Mouse (Mus musculus) left cerebral cortex, adult 2 months (tissue): ENCODE results near the gene Olfr504. TPM values are rescaled to one million over a fixed set of nuclear protein-coding genes. Genes with fewer than 3 reads are reported as not detected.
"Not testable (repeated sequence)": the region's sequence is repeated elsewhere in the genome, so short reads cannot be mapped to it uniquely, and the experiment has no call there.

ENCODE experiments used
- DNase-seq, 2 experiments: peaks; one replicate each; pipeline ENCODE4 v3.0.0; 2021 to 2022; ENCODE audit warnings: low spot score in 2 of 2, mixed read lengths in 1 of 2; ENCODE audit errors: extremely low spot score in 1 of 2
- H3K27ac ChIP-seq: fragments of 200-600 bp; 2 replicates; pipeline ENCODE4 v1.8.1; 2022
- H3K4me3 ChIP-seq: fragments of 200-600 bp; 2 replicates; pipeline ENCODE4 v1.8.1; 2022
- CTCF ChIP-seq: fragments of 200-600 bp; IDR thresholded peaks from 2 replicates; pipeline ENCODE4 v1.8.1; 2022; ENCODE audit warnings: antibody characterized with exemption, mild to moderate bottlenecking, moderate library complexity
- intact Hi-C: fragments of 180-260 bp; cut with DNase I; formaldehyde crosslinking; loops from one replicate; pipeline ENCODE4 v1.15.1; 2025
- long read RNA-seq, 2 experiments: library from polyadenylated mRNA; stranded (forward); transcript quantifications; one replicate each; pipeline ENCODE4 v2.0.0; 2021; ENCODE audit warnings: borderline mapping rate in 2 of 2
- total RNA-seq, 2 experiments: library from RNA; stranded (reverse); gene quantifications; 2 replicates each; pipeline ENCODE4 v1.2.3; 2021

Olfr504 gene
- total RNA-seq = not detected
- long read RNA-seq, experiment 1 = 0 reads
- long read RNA-seq, experiment 2 = 0 reads

DNA sequence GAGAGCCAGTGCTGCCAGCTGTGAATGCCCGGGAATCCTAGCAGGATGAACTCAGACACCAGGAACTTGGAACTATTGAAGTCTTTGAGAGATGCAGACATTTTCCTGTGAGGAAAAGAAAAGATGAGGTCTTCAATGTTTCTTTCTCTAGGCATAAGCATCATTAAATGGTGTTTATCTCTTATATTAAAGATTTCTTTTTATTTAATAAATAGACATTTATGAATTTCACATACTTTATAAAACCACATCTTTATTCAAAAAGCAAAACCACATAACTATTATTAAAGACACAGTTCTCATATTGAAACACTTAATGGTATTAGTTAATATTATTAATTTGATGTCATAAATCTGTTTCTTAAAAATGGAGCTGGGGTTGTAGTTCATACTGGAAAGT is at the start of gene Olfr504:
TSS of gene Olfr504 (minus strand) at position 101 of the 400 bp plus-strand sequence.
- DNase-seq = no peak
- no peak for TF ChIP-seq CTCF
- intact Hi-C loops = no loop called here
- Histone ChIP-seq H3K27ac (no peak within 1 kb of the TSS), H3K4me3 (no peak within 1 kb of the TSS)

DNA sequence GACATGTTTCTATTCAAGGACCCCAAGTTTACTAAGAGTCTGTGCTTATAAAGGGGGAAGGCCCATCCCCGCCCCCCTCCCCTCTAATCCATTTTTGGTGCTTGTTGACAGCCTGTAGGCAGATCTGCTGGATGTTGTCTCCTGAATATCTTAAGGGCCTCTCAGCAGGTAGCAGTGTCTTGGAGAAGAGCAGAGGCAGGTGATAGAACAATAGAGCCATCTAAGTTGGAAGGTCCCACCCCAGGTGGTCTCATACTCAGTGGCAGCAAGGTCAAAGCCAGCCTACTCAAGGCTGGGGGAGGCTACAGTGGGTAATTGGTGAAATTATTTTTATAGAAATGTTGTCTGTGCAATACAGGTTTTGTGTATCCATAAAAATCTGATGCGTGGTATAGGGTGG is 48.5 kb upstream of the Olfr504 start:
- no peak for DNase-seq
- intact Hi-C loops = no loop called here
- H3K4me3 ChIP-seq = no peak overlapping the region
- TF ChIP-seq CTCF = no peak
- H3K27ac ChIP-seq = no peak overlapping the region

DNA sequence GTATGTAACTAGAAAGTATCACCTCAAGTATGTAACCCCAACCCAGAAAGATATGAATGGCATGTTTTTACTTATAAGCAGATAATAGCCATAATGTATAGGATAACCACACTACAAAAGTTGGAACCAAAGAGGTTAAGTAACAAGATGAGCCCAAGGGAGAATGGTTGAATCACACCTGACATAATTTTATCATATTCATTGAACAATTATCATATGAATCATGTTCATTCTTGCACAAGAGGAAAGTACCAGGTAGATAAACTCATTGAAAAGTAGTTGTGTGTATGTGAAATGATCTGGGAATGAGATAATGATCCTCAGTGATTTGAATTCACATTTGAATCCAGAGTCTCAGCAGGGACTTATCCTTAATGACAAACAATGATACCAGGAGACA is 44.9 kb upstream of the Olfr504 start, which contains the start of gene Olfr506:
TSS of gene Olfr506 (plus strand) at position 301 of the 400 bp plus-strand sequence.
- intact Hi-C loops = no loop called here
- TF ChIP-seq CTCF = no peak
- no peak for DNase-seq

DNA sequence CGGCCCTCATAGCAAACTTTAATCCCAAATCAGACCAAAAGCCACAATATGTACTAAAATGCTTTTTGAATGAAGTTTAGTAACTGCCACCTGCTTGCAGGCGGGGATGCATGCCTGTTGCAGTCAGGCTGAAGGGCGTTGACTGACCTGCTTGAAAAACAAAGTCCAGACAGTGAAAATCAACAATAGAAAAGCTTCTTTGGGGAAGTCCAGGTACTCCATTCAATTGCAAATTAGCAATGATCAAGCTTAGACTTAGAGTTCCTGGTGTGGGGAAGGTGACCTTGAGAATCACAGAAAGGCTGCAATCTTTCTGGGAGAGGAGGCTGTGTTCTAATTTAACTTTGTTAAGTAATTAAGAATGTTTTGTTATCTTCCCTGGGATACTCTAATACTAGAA is 36.3 kb upstream of the Olfr504 start:
- H3K4me3 ChIP-seq, intact Hi-C loops, DNase-seq, H3K27ac ChIP-seq: not testable (repeated sequence)

More for the DNA sequence above, 44.9 kb upstream of the Olfr504 start, which contains the start of gene Olfr506:
- H3K27ac ChIP-seq = no peak within 1 kb of the TSS
- H3K4me3 ChIP-seq = no peak within 1 kb of the TSS

DNA sequence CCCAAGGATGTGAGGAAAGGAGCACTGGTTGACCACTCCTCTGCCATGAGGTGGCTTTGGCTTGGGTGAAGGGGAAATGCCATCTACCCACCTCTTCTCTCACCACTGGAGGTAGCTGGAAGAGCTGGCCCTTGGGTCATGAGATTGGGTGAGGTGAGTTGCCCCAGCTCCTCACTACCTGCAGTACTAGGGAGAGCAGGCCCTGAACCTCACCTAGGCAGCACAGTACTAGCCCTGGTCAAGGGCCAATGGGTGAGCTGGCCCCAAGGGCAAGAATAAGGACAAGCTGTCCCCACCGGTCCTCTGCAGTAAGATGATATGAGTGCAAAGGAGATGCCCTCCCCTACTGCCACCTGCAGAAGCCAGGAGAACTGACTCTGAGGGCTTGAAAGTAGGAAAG is 24.2 kb upstream of the Olfr504 start:
- intact Hi-C loops = no loop called here
- TF ChIP-seq CTCF = no peak
- Histone ChIP-seq H3K4me3 (no peak overlapping the region), H3K27ac (no peak overlapping the region)
- no peak for DNase-seq

DNA sequence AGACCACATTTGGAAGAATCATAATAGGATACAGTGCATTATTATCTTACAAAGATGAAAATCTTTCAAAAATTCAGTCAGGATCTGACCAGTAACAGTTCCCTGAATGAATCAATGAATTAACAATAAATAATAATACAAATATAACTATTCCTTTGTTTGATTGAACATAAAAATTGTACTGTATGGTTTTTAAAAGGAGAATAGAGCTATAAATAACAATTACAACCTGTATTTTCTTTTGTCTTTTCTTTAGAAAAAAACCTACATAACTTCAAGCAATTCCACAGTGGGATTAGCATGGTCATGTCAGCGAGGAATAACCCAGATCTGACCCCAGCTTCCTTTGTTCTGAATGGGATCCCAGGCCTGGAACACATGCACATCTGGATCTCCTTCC is 21.4 kb downstream of the Olfr504 start, which contains the start of gene Olfr503:
TSS of gene Olfr503 (plus strand) at position 301 of the 400 bp plus-strand sequence.
- not testable (repeated sequence) for H3K4me3 ChIP-seq, H3K27ac ChIP-seq, DNase-seq

DNA sequence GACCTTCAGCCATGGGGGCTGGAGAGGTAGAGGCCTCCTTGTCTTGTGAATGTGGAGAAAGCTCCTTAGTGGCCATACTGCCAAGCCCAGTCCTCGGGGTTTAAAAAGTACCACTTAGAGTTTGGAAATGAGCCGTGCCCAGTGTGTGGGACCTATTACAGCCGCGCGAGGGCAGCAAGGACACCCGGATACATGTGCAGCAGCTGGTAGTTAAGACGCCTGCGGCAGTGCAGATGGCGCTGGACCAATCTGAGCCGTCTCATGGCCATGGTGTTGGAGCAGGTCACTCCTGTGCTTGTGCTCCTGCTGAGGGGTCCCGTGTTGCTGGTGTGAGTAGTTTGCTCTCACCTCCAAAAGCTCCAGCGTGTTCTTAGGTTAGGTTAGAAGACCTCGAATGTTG is 23.2 kb downstream of the Olfr504 start:
- Histone ChIP-seq H3K4me3 (no peak overlapping the region), H3K27ac (no peak overlapping the region)
- TF ChIP-seq CTCF = no peak
- intact Hi-C loops = no loop called here
- DNase-seq = no peak

More for the DNA sequence above, 21.4 kb downstream of the Olfr504 start, which contains the start of gene Olfr503:
- intact Hi-C loops = not testable (repeated sequence)

DNA sequence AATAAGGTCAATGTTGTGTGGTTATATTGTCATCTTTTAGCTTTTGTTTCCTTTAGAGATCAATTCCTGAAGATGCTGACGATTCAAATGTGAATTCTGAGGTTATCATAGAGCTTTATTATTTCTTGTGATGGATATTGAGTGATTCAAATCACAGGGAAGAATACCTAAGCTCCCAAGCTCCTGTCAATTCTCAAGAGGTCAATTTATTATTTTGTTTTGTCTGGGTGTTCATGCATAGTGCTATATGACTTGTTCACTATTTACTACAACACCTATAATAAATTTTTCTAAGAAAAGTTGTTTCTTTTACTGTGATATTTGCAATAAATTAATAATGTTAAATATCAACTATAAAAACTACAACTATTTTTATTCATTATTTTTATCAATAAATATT is 40.6 kb downstream of the Olfr504 start, which contains the start of gene Olfr502:
TSS of gene Olfr502 (minus strand) at position 101 of the 400 bp plus-strand sequence.
- no peak within 1 kb of the TSS for H3K27ac ChIP-seq
- H3K4me3 ChIP-seq = no peak within 1 kb of the TSS
- intact Hi-C loops = no loop called here
- TF ChIP-seq CTCF = no peak
- no peak for DNase-seq

Other genes starting within 250 kb of the Olfr504 start
- not detected for gene Olfr492, start 242.1 kb downstream of the Olfr504 start, total RNA-seq
- gene Olfr493, start 218.8 kb downstream of the Olfr504 start, total RNA-seq = not detected
- gene Olfr494, start 200.5 kb downstream of the Olfr504 start, total RNA-seq = not detected
- not detected for gene Olfr495, start 172.6 kb downstream of the Olfr504 start, total RNA-seq
- gene Olfr497, start 145.4 kb downstream of the Olfr504 start, total RNA-seq = not detected
- not detected for gene Olfr498, start 100.5 kb downstream of the Olfr504 start, total RNA-seq
- not detected for gene Olfr502, start 40.7 kb downstream of the Olfr504 start, total RNA-seq
- gene Olfr503, start 21.3 kb downstream of the Olfr504 start, total RNA-seq = not detected
- gene Olfr506, start 45.0 kb upstream of the Olfr504 start, total RNA-seq = not detected
- gene Olfr507, start 56.0 kb upstream of the Olfr504 start, total RNA-seq = not detected
- gene Olfr508, start 64.2 kb upstream of the Olfr504 start, total RNA-seq = not detected
- not detected for gene Olfr509, start 86.1 kb upstream of the Olfr504 start, total RNA-seq
- not detected for gene Olfr510, start 100.6 kb upstream of the Olfr504 start, total RNA-seq
- gene Olfr512, start 147.5 kb upstream of the Olfr504 start, total RNA-seq = not detected
- not detected for gene Olfr513, start 185.2 kb upstream of the Olfr504 start, total RNA-seq